ENCODE assay signal across 12 mouse cellular contexts in genomic region chr10:8972789-8973551, GRCm38 (mm10).
DNase-seq lines count a peak whose midpoint lies in the region; ATAC-seq and TF ChIP-seq lines count a peak whose summit lies in the region.
"Had no signal": no experiment of that assay in that cellular context is flagged by ENCODE, and none has a peak within 500 bp of the region (broad histone marks: within the 10 kb centered on the region; RNA-seq: fewer than 3 reads in every experiment).

No protein-coding gene starts in this region.

- no peaks in the 10 kb centered on the region for H3K36me3 ChIP-seq in intestine, embryonic 14.5 days (ENCODE audit: control insufficient read depth, insufficient read depth, low read length)
- no peaks in the 10 kb centered on the region for H3K36me3 ChIP-seq in intestine, postnatal 0 days (ENCODE audit: control insufficient read depth, insufficient read depth)
- H3K36me3 ChIP-seq in thymus, adult 2 months (ENCODE audit: control insufficient read depth, insufficient read depth, low read length), result no peaks in the 10 kb centered on the region
- H3K36me3 ChIP-seq in stomach, embryonic 16.5 days (ENCODE audit: control insufficient read depth, insufficient read depth, low read length), result no peaks in the 10 kb centered on the region

- H3K9ac ChIP-seq in intestine, embryonic 14.5 days (ENCODE audit: low read length), result no peak overlapping the region
- H3K9ac ChIP-seq in intestine, postnatal 0 days (ENCODE audit: low read depth, low read length), result no peak overlapping the region
- no peak overlapping the region for H3K9ac ChIP-seq in stomach, embryonic 16.5 days (ENCODE audit: low read length)
- H3K9ac ChIP-seq: hindbrain, embryonic 14.5 days had no signal

- peak; percentile 81 for ATAC-seq in intestine, embryonic 14.5 days (replicated peaks; ENCODE audit: low FRiP score, low TSS enrichment, low read depth)
- no peak for ATAC-seq in intestine, postnatal 0 days
- ATAC-seq in stomach, embryonic 16.5 days (ENCODE audit: insufficient read depth, low FRiP score), result peak; percentile 78

- H3K9me3 ChIP-seq in intestine, embryonic 14.5 days (ENCODE audit: control insufficient read depth, low read length), result no peaks in the 10 kb centered on the region
- no peaks in the 10 kb centered on the region for H3K9me3 ChIP-seq in intestine, postnatal 0 days (ENCODE audit: control insufficient read depth)
- H3K9me3 ChIP-seq in stomach, embryonic 16.5 days (replicated peaks; ENCODE audit: control insufficient read depth, low read length), result no peaks in the 10 kb centered on the region

- no peak overlapping the region for H3K4me3 ChIP-seq in gastrocnemius, adult 2 months
- H3K4me3 ChIP-seq in intestine, embryonic 14.5 days (ENCODE audit: low read depth, low read length), result no peak overlapping the region
- no peak overlapping the region for H3K4me3 ChIP-seq in intestine, postnatal 0 days (ENCODE audit: low read depth, low read length)
- no peak overlapping the region for H3K4me3 ChIP-seq in thymus, adult 2 months (ENCODE audit: control insufficient read depth, insufficient read depth, low read length)
- no peak overlapping the region for H3K4me3 ChIP-seq in stomach, embryonic 16.5 days (replicated peaks; ENCODE audit: low read length)

- TF ChIP-seq POLR2A in thymus, adult 2 months (IDR thresholded peaks at IDR 0.05; ENCODE audit: control insufficient read depth, extremely low read depth, insufficient read depth, low read length, poor library complexity), result no peak

- H3K27me3 ChIP-seq in intestine, embryonic 14.5 days (replicated peaks; ENCODE audit: control insufficient read depth, insufficient read depth, low read length), result no peaks in the 10 kb centered on the region
- H3K27me3 ChIP-seq in intestine, postnatal 0 days (replicated peaks; ENCODE audit: control insufficient read depth, insufficient read depth, low read length), result no peaks in the 10 kb centered on the region
- no peaks in the 10 kb centered on the region for H3K27me3 ChIP-seq in thymus, adult 2 months (ENCODE audit: control insufficient read depth, insufficient read depth, low read length)
- no peaks in the 10 kb centered on the region for H3K27me3 ChIP-seq in stomach, embryonic 16.5 days (ENCODE audit: control insufficient read depth, insufficient read depth, low read length)

- H3K4me2 ChIP-seq in intestine, embryonic 14.5 days (ENCODE audit: low read length), result no peak overlapping the region
- no peak overlapping the region for H3K4me2 ChIP-seq in intestine, postnatal 0 days (replicated peaks; ENCODE audit: low read depth)
- no peak overlapping the region for H3K4me2 ChIP-seq in stomach, embryonic 16.5 days (ENCODE audit: low read depth, low read length)
- H3K4me2 ChIP-seq: hindbrain, embryonic 14.5 days had no signal

- intact Hi-C loops in gastrocnemius, adult 2 months (cut with DNase I), result loop anchor here (5.0 kb wide), 1 partner anchor 231 kb away; no protein-coding TSS in a partner anchor
- intact Hi-C loops in gastrocnemius, postnatal 36 days (cut with DNase I), result loop anchor here (5.0 kb wide), 1 partner anchor 176 kb away; no protein-coding TSS in a partner anchor

- DNase-seq in gastrocnemius, adult 2 months, result peak; percentile 32
- DNase-seq in gastrocnemius, postnatal 36 days, result no peak
- peak; percentile 67 for DNase-seq in intestine, embryonic 14.5 days (ENCODE audit: low spot score)
- DNase-seq in thymus, adult 2 months, result no peak
- no peak for DNase-seq in thymus, postnatal 36 days
- DNase-seq in adrenal gland, adult 2 months, result no peak
- DNase-seq: cerebellum, adult 9-11 months; kidney, postnatal 14 days; thymus, postnatal 14 days had no signal

- whole genome bisulfite sequencing in intestine, embryonic 14.5 days, result 36% methylated on average over 8 of the region's 8 CpGs
- WGBS in intestine, postnatal 0 days, result 64% methylated on average over 8 of the region's 8 CpGs
- WGBS in thymus, adult 2 months, result 89% methylated on average over 8 of the region's 8 CpGs
- 44% methylated on average over 8 of the region's 8 CpGs for WGBS in stomach, embryonic 16.5 days

- TF ChIP-seq CTCF in gastrocnemius, adult 2 months (IDR thresholded peaks at IDR 0.05), result no peak
- no peak for TF ChIP-seq CTCF in intestine, postnatal 0 days (IDR thresholded peaks at IDR 0.05; ENCODE audit: low read depth)
- TF ChIP-seq CTCF in thymus, adult 2 months (IDR thresholded peaks at IDR 0.05; ENCODE audit: borderline replicate concordance, control insufficient read depth, extremely low read depth, insufficient read depth, low read length, poor library complexity), result no peak

- H3K27ac ChIP-seq in gastrocnemius, adult 2 months, result peak overlapping the region; percentile 59
- H3K27ac ChIP-seq in intestine, embryonic 14.5 days (ENCODE audit: low read depth), result peak overlapping the region; percentile 30; the same call in 1 of the 2 replicates
- no peak overlapping the region for H3K27ac ChIP-seq in intestine, postnatal 0 days (ENCODE audit: low read depth, low read length)
- H3K27ac ChIP-seq in thymus, adult 2 months (ENCODE audit: control insufficient read depth, insufficient read depth, low read length), result peak overlapping the region; percentile 30; the same call in 1 of the 2 replicates
- H3K27ac ChIP-seq in stomach, embryonic 16.5 days (ENCODE audit: low read length), result peak overlapping the region; percentile 40; the same call in 1 of the 2 replicates
- H3K27ac ChIP-seq: hindbrain, embryonic 14.5 days had no signal

- H3K4me1 ChIP-seq in intestine, embryonic 14.5 days (replicated peaks; ENCODE audit: control insufficient read depth, insufficient read depth, low read length), result peaks cover 31% of the 10 kb centered on the region
- H3K4me1 ChIP-seq in intestine, postnatal 0 days (replicated peaks; ENCODE audit: control insufficient read depth, insufficient read depth, low read length), result 0 out of 2 replicates have a peak, but pooled peaks cover 4% of the 10 kb centered on the region
- H3K4me1 ChIP-seq in thymus, adult 2 months (replicated peaks; ENCODE audit: control insufficient read depth, insufficient read depth, low read length), result no peaks in the 10 kb centered on the region; the same call in 1 of the 2 replicates
- peaks cover 18% of the 10 kb centered on the region for H3K4me1 ChIP-seq in stomach, embryonic 16.5 days (ENCODE audit: control insufficient read depth, insufficient read depth, low read length)

Comparison
In these comparisons a context has a peak if more than half of its experiments do, and no peak if none do; other contexts are left out.
1. DNase-seq: peak in gastrocnemius, adult 2 months (single experiment) and intestine, embryonic 14.5 days (single experiment); none in gastrocnemius, postnatal 36 days (0 of 2), thymus, adult 2 months (single experiment), thymus, postnatal 36 days (0 of 2) and adrenal gland, adult 2 months (single experiment).